Mouse (Mus musculus) naive thymus-derived CD4-positive, alpha-beta T cell, adult 2 months (primary cell): Measurements from ENCODE around the gene Gm20671.
A peak's percentile ranks its signal among the peaks of the same experiment; 100 is the strongest.
"Not testable (repeated sequence)": the region's sequence is repeated elsewhere in the genome, so short reads cannot be mapped to it uniquely, and the experiment has no call there.

Experiments used
- DNase-seq: peaks from one replicate; pipeline ENCODE4 v3.0.0-alpha.2; 2011; ENCODE audit warnings: low read depth

Gene Gm20671

DNA sequence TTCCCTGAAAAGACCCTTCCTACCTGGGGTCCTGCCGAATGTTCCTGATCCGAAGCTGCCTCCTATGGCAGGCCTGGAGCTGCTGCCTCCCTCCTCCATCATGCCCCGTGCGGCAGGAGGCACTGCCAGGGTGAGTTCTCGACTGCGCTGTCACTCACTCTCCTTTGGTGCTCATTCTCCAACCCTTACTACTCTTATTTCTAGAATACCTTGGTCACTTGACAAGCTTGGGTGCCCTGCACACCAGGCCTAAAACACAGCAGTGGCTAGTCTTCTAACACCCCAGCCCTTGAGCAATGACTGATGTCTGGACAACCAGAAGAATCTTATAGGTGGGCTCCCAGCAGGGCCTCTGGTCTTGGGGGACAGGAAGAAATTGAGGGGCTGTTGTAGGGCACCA, 93.0 kb downstream of the Gm20671 start:
- not testable (repeated sequence) for DNase-seq

- DNase-seq, result no peak
These were observed 98.1 kb downstream of the Gm20671 start for GRCm38 (mm10) chr5:32728851-32729250.

GRCm38 (mm10) chr5:32728300-32728699, 98.6 kb downstream of the Gm20671 start:
- no peak for DNase-seq

- not testable (repeated sequence) for DNase-seq
These were observed 101.5 kb downstream of the Gm20671 start for GRCm38 (mm10) chr5:32725397-32725796.

- no peak for DNase-seq
These were observed 102.9 kb downstream of the Gm20671 start for GRCm38 (mm10) chr5:32723981-32724380.

GRCm38 (mm10) chr5:32722711-32723110, 104.2 kb downstream of the Gm20671 start:
- DNase-seq, result not testable (repeated sequence)

DNA sequence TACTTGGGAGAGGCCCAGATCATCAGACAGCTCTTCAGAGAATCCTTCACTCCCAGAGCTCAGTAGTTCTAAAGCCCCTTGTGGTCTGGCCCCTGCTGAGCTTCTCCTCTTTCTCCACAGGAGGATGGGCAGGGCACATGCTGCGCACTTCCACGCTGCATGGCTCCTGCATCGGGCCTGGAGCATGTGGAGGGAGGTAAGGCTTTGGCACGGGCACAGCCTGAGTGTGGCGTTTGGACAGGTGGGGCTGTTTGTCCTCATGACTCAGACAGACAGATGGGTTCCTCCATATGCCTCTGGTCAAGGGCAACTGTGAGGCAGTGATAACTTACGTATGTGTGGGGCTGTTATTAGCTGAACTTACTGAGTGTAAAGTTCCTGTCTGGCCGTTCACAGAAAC, 104.6 kb downstream of the Gm20671 start:
- no peak for DNase-seq

DNA sequence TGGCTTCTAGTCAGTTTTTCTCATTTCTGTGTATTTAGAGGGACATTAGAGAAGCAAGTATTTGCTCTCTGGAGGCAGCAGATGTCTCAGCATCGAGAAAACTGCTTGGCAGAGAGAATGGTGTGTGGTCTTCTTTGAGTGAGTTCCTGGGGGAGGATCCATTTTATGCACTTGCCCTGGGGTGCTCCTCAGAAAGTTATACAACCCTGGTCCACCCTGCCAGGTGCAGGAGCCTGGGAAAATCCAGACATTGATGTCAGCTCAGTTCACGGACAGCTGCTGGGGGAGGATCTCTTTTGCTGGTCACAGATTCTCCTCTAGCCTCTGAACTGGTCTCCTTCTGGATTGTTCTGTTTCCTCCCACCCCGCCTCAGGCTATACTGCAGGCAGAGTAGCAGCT, 105.6 kb downstream of the Gm20671 start:
- no peak for DNase-seq

- DNase-seq, result no peak
These were observed 106.5 kb downstream of the Gm20671 start for GRCm38 (mm10) chr5:32720416-32720815.

DNA sequence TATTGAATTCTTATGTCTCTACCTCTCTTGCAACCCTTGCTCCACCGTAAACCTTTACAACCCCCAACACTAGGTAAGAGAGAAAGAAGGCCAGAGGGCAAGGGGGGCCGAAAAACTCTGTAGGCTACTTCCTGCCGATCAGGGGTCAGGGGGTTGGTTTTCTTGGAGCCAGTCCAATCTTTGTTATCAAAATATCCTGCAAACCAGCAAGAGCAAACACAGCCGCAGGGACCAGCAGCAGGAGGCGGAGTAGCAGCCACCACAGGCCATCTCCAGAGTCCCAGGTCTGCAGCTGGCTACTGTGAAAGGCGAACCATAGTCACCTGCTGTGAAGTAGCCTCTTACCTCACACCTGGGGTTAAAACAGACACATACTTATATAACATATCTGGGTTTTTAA, 108.0 kb downstream of the Gm20671 start:
- DNase-seq, result no peak

DNA sequence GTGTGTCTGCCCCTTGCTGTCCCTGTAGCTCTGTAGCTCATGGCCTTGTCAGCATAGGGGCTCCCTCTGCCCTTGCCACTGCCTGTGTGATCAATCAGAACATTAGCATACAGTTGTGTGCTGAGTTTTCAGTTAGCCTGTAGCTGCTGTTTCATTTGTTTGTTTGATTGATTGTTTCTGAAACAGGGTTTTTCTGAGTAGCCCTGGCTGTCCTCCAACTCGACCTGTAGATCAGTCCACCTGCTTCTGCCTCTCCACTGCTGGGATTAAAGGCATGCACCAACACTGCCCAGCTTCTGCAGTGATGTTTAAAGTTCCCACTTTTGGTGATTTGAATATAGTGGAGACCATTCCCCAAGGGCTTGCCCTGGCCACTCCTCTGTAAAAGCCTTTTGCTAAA, 109.2 kb downstream of the Gm20671 start:
- DNase-seq, result no peak

GRCm38 (mm10) chr5:32713703-32714467, 113.0 kb downstream of the Gm20671 start:
- peak; percentile 97 for DNase-seq

DNA sequence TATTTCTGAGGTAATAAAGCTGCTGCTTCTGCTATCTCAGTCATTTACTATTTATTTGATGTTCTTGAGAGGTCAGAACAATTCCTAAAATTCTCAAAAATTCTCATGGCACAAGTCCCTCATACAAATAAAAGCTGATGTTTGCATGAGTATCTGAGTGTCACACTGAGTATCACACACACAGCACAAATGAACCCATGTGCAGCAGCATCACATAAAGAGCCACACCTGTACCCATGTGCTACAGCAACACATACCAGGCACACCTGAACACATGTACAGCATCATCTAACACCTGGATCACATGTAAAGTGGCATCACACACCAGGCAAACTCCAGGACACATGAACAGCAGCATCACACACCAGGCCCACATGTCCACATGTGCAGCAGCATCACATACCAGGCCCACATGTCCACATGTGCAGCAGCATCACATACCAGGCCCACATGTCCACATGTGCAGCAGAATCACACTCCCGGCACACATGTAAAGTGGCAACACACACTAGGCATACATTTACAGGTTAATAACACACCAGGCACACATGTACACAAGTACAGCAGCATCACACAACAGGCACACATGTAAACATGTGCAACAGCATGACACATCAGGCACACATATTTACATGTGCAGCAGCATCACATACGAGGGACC, 113.7 kb downstream of the Gm20671 start:
- DNase-seq, result no peak

DNA sequence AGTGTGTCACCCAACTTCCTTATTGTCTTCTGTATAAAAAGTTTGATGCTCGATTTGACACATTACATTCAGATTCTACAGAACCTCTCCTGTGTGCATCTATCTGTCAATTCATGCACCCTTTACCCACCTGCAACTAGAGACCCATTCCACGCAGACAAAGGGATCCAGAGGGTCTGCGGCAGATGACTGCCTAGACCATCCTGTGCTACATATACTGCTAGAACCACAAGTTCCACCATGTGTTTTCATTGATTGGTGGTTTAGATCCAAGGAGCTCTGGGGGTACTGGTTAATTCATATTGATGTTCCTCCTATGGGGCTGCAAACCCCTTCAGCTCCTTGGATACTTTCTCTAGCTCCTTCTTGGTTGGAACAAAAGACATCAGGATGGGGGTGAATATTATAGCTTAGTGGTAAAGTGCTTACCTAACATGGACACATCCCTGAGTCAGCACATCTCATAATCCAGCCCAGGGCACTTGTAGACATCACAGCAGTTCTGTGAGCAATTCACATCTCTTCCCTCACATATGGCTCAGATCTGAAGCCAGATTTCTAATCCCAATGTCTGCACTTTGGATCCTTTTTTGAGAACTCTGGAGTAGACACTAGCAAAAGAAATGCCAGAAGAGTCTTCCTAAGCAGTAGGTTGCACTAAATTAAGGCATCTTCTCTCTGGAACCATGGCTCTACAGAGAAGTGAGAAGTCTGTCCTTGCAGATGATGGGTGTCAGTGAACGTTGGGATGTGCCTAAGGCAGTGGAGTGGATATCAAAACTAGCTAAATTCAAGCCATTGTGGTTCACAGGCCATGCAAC, 114.5 kb downstream of the Gm20671 start:
- peak; percentile 40 for DNase-seq

- DNase-seq, result no peak
These were observed 115.4 kb downstream of the Gm20671 start for GRCm38 (mm10) chr5:32711485-32711884.

GRCm38 (mm10) chr5:32706226-32706780, 120.6 kb downstream of the Gm20671 start:
- no peak for DNase-seq

GRCm38 (mm10) chr5:32697208-32697867, 129.6 kb downstream of the Gm20671 start:
- no peak for DNase-seq

- no peak for DNase-seq
These were observed 133.5 kb downstream of the Gm20671 start for GRCm38 (mm10) chr5:32693411-32693810.
